Mouse (Mus musculus) midbrain, embryonic 12.5 days (tissue): ENCODE results near the gene Dock6. TPM values are rescaled to one million over a fixed set of nuclear protein-coding genes. Genes with fewer than 3 reads are reported as not detected.

ENCODE experiments used
- ATAC-seq: fragments of 200-750 bp; cut with Nextera tagmentation; 2 replicates; pipeline ENCODE4 v1.8.0; 2017; ENCODE audit warnings: low read depth, moderate TSS enrichment, moderate library complexity; ENCODE audit not compliant: low FRiP score
- H3K27ac ChIP-seq: fragments of 300-500 bp; sonication (generic); replicated peaks from 2 replicates; pipeline ENCODE4 v1.5.1; 2016; ENCODE audit warnings: mild to moderate bottlenecking
- H3K27me3 ChIP-seq: fragments of 300-500 bp; sonication (generic); 2 replicates; pipeline ENCODE4 v1.6.1; 2016; ENCODE audit warnings: mild to moderate bottlenecking
- H3K36me3 ChIP-seq: fragments of 300-500 bp; sonication (generic); 2 replicates; pipeline ENCODE4 v1.6.1; 2016
- H3K4me1 ChIP-seq: fragments of 300-500 bp; sonication (generic); 2 replicates; pipeline ENCODE4 v1.6.1; 2016
- H3K4me2 ChIP-seq: fragments of 300-500 bp; sonication (generic); replicated peaks from 2 replicates; pipeline ENCODE4 v1.6.1; 2016; ENCODE audit warnings: mild to moderate bottlenecking, moderate library complexity
- H3K4me3 ChIP-seq: fragments of 300-500 bp; sonication (generic); 2 replicates; pipeline ENCODE4 v1.5.1; 2016; ENCODE audit warnings: mild to moderate bottlenecking
- H3K9ac ChIP-seq: fragments of 300-500 bp; sonication (generic); replicated peaks from 2 replicates; pipeline ENCODE4 v1.6.1; 2016; ENCODE audit warnings: mild to moderate bottlenecking, moderate library complexity
- H3K9me3 ChIP-seq: fragments of 300-500 bp; sonication (generic); 2 replicates; pipeline ENCODE4 v1.6.1; 2016; ENCODE audit warnings: mild to moderate bottlenecking
- WGBS: fragments of 180-500 bp; shearing (Covaris S2); methylation state at CpG from one replicate; pipeline ENCODE4 v1.1.7; 2016; 5-methylcytosine and 5-hydroxymethylcytosine counted together
- polyA plus RNA-seq: library from polyadenylated mRNA; unstranded; fragments of >200 nt; fragmentation: Nextera tagmentation; extraction: Ambion mirVana; gene quantifications from 2 replicates; pipeline ENCODE4 v1.2.1, GENCODE M21; 2016

The Dock6 gene
- polyA plus RNA-seq, 1 experiment from 2014 or later, result 24.5 TPM

DNA sequence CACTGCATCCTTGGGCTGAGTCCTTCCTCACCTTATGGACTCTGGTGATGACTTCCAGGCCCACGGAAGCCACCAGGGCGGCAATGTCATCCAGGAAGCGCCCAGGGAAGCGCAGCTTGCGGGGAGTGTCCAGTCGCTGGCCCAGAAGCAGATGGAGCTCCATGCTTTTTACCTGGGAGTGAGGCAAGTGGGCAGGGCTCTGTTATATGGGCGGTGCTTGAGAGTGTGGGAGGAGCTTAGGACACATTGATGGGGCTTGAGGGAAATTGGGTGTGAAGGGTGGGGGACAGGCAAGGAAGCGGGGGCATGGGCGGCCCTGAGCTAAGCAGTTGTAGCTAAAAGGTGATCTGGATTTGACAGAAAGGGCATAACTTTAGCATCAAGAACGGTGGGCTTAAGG lies 28.1 kb downstream of the Dock6 start:
- Histone ChIP-seq H3K27me3 (no peaks in the 10 kb centered on the region), H3K9me3 (no peaks in the 10 kb centered on the region), H3K9ac (no peak overlapping the region), H3K4me2 (no peak overlapping the region), H3K4me3 (no peak overlapping the region), H3K4me1 (no peaks in the 10 kb centered on the region), H3K27ac (no peak overlapping the region), H3K36me3 (0 out of 2 replicates have a peak, but pooled peaks cover 3% of the 10 kb centered on the region)
- ATAC-seq, result no peak
- WGBS, result 61% methylated on average over 10 of the region's 10 CpGs

DNA sequence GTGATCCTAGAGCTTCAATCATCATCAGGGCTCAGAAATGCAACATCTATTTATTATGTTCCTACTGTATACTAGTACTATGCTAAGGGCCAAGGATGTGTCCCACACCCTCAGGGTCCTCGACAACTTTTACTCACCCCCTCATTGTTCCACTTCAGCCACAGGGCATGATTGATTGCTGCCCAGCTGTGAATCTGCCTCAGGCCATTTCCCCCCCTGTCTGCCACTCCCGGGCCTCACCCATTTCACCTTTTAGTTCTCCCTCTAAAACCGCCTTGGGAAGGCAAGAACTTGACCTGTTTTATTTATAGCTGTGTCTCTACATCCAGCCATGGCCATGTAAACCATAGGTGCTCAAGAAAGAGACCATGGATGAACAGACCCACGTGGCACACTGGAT lies 28.5 kb downstream of the Dock6 start:
- H3K9ac ChIP-seq, result no peak overlapping the region
- H3K4me1 ChIP-seq, result no peaks in the 10 kb centered on the region
- H3K27ac ChIP-seq, result no peak overlapping the region
- no peaks in the 10 kb centered on the region for H3K36me3 ChIP-seq
- WGBS, result 76% methylated on average over 4 of the region's 4 CpGs
- H3K27me3 ChIP-seq, result no peaks in the 10 kb centered on the region
- no peaks in the 10 kb centered on the region for H3K9me3 ChIP-seq
- no peak overlapping the region for H3K4me2 ChIP-seq
- H3K4me3 ChIP-seq, result no peak overlapping the region
- no peak for ATAC-seq

DNA sequence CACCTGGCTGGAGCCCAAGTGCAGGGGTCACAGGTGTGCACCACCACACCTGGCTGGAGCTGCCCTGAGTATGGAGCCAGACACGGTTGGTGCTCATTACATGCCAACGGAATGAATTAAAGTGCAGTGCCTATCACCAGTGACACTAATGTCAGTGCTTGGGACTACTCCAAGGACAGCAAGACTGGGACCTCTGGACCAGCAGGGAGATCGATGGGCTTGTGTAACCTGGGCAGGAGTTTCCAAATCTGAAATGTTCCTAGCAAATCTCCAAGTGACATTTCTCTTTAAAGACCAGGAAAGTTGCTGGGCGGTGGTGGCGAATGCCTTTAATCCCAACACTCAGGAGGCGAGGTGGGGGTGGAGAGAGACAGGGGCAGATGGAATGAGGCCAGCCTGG lies 29.7 kb downstream of the Dock6 start:
- no peaks in the 10 kb centered on the region for H3K4me1 ChIP-seq
- ATAC-seq, result no peak
- H3K4me2 ChIP-seq, result no peak overlapping the region
- H3K4me3 ChIP-seq, result no peak overlapping the region
- 85% methylated on average over 6 of the region's 6 CpGs for WGBS
- no peaks in the 10 kb centered on the region for H3K27me3 ChIP-seq
- no peaks in the 10 kb centered on the region for H3K9me3 ChIP-seq
- no peak overlapping the region for H3K9ac ChIP-seq
- no peaks in the 10 kb centered on the region for H3K36me3 ChIP-seq
- H3K27ac ChIP-seq, result no peak overlapping the region

DNA sequence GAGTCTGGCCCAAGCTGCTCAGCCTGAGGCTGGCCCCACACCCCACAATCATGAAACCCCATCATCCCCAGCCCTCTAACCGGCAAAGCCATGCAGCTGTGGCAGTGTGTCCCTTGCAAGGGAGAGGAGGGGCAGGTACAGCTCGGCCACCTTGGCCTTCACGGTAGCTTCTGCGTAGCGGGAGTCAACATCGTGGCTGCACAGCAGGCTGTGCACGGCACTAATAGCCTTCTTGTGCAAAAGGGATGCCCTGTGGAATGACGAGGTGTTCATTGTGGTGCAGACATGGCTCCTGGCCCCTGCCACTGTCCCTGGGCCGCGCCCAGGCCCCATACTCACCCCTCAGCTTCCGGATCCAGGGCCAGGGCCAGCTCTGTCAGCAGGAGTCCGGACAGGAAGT lies 32.3 kb downstream of the Dock6 start:
- WGBS, result 92% methylated on average over 12 of the region's 12 CpGs
- Histone ChIP-seq H3K4me1 (no peaks in the 10 kb centered on the region), H3K4me2 (no peak overlapping the region), H3K9ac (no peak overlapping the region), H3K27me3 (no peaks in the 10 kb centered on the region), H3K9me3 (no peaks in the 10 kb centered on the region), H3K4me3 (no peak overlapping the region), H3K36me3 (no peaks in the 10 kb centered on the region), H3K27ac (no peak overlapping the region)
- no peak for ATAC-seq

DNA sequence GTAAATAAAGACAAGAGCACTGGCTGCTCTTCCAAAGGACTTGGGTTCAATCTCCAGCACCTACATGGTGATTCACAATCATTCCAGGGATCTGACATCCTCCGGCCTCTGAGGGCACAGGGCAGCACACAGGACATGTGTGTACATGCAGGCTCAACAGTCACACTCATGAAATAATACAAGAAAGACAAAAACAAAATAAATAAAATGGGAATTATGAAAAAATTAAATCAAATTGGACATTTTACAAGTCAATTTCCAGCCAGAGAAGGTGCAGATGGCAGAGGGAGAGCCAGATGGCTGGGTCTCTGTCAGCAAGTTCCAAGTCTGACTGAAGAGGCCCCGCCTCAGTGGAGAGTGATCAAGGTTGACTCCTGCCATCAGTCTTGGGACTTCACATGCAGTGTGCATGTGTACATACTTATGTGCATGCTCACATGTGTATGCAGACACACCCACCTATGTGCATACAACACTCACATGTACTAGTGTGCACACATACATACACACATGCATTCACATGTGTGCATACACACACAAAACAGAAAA lies 33.2 kb downstream of the Dock6 start:
- Histone ChIP-seq H3K27ac (no peak overlapping the region), H3K4me2 (no peak overlapping the region), H3K27me3 (no peaks in the 10 kb centered on the region), H3K4me1 (no peaks in the 10 kb centered on the region), H3K9ac (no peak overlapping the region), H3K9me3 (no peaks in the 10 kb centered on the region), H3K36me3 (no peaks in the 10 kb centered on the region), H3K4me3 (no peak overlapping the region)
- no peak for ATAC-seq
- WGBS, result 100% methylated on average over 2 of the region's 2 CpGs

DNA sequence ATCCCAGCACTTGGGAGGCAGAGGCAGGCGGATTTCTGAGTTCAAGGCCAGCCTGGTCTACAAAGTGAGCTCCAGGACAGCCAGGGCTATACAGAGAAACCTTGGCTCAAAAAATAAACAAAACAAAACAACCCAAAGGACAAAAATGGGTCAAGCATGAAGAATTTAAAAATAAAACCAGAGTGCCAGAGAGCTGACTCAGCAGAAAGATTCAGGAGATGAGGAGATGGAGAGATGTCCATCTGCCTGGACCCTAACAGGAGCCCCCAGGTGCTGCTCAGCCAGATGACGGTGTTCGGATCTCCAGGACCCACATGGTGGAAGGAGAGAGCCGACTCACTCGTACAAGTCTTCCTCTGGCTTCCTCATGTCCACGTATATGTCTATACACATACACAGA lies 33.9 kb downstream of the Dock6 start:
- no peaks in the 10 kb centered on the region for H3K27me3 ChIP-seq
- 95% methylated on average over 6 of the region's 6 CpGs for WGBS
- H3K4me2 ChIP-seq, result no peak overlapping the region
- no peaks in the 10 kb centered on the region for H3K4me1 ChIP-seq
- H3K4me3 ChIP-seq, result no peak overlapping the region
- H3K27ac ChIP-seq, result no peak overlapping the region
- no peak overlapping the region for H3K9ac ChIP-seq
- no peak for ATAC-seq
- H3K9me3 ChIP-seq, result no peaks in the 10 kb centered on the region
- H3K36me3 ChIP-seq, result 0 out of 2 replicates have a peak, but pooled peaks cover under 1% of the 10 kb centered on the region

DNA sequence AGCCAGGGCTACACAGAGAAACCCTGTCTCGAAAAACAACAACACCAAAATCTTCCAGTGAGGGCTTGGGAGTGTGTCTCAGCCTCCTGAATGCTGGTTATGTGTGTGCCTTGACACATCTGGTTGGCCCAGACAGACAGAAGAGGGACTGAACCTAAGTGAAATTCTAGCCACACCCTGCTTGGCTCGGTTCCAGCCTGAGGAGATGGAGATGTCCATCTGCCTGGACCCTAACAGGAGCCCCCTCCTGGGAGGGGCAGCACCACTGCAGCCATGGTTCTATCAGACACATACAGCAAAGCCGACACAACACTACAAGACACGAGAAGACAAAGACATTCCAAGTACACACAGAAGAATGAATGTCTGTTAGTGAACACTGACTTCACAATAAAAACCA lies 34.3 kb downstream of the Dock6 start:
- H3K27me3 ChIP-seq, result no peaks in the 10 kb centered on the region
- ATAC-seq, result no peak
- H3K36me3 ChIP-seq, result 0 out of 2 replicates have a peak, but pooled peaks cover 5% of the 10 kb centered on the region
- H3K4me1 ChIP-seq, result no peaks in the 10 kb centered on the region
- WGBS, result 79% methylated on average over 4 of the region's 4 CpGs
- H3K4me3 ChIP-seq, result no peak overlapping the region
- H3K9ac ChIP-seq, result no peak overlapping the region
- H3K27ac ChIP-seq, result no peak overlapping the region
- no peaks in the 10 kb centered on the region for H3K9me3 ChIP-seq
- H3K4me2 ChIP-seq, result no peak overlapping the region

DNA sequence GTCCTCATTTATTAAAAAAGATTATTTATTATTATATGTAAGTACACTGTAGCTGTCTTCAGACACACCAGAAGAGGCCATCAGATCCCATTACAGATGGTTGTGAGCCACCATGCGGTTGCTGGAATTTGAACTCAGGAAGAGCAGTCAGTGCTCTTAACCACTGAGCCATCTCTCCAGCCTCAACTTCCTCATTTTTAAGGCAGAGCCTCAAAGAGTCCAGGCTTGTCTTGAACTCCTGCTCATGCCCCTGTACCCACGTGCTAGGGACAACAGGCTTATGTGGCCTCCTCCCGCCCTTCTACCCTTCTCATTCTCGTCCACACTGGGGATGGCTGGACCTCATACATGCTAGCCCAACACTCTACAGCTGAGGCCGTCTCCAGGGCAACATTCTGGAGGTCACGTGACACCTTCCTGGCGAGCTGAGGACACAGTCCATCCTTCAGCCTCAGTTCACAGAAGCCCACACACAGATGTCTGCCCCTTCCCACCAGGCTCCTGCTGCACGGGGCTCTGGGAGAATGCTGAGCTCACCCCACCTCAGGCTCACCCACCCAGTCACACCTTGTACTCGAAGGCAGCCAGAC lies 35.6 kb downstream of the Dock6 start:
- Histone ChIP-seq H3K27ac (no peak overlapping the region), H3K4me3 (no peak overlapping the region), H3K36me3 (0 out of 2 replicates have a peak, but pooled peaks cover 5% of the 10 kb centered on the region), H3K9me3 (no peaks in the 10 kb centered on the region), H3K9ac (no peak overlapping the region), H3K4me1 (no peaks in the 10 kb centered on the region), H3K4me2 (no peak overlapping the region), H3K27me3 (no peaks in the 10 kb centered on the region)
- no peak for ATAC-seq
- 70% methylated on average over 9 of the region's 9 CpGs for WGBS

DNA sequence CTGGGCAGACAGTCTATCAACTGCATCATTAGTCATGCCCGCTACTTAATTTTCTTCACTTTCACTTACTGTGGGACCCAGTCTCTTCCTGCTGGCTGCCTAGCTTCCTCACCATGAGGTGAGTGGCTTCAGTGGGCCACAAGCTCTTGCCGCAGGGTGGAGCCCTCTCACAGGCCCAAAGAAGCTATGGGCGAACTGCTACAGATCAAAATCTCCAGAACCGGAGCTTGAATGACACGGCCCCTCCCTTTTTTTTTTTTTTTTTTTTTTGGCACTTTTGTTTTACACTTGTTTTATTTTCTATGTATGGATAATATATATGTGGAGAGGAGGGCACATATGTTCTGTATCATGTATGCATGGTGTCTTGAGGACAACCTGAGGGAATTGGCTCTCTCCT lies 41.3 kb downstream of the Dock6 start:
- H3K9ac ChIP-seq, result no peak overlapping the region
- 0 out of 2 replicates have a peak, but pooled peaks cover 5% of the 10 kb centered on the region for H3K36me3 ChIP-seq
- ATAC-seq, result no peak
- H3K27me3 ChIP-seq, result no peaks in the 10 kb centered on the region
- H3K4me2 ChIP-seq, result no peak overlapping the region
- no peaks in the 10 kb centered on the region for H3K4me1 ChIP-seq
- H3K27ac ChIP-seq, result no peak overlapping the region
- no peak overlapping the region for H3K4me3 ChIP-seq
- H3K9me3 ChIP-seq, result no peaks in the 10 kb centered on the region
- 91% methylated on average over 5 of the region's 5 CpGs for WGBS

DNA sequence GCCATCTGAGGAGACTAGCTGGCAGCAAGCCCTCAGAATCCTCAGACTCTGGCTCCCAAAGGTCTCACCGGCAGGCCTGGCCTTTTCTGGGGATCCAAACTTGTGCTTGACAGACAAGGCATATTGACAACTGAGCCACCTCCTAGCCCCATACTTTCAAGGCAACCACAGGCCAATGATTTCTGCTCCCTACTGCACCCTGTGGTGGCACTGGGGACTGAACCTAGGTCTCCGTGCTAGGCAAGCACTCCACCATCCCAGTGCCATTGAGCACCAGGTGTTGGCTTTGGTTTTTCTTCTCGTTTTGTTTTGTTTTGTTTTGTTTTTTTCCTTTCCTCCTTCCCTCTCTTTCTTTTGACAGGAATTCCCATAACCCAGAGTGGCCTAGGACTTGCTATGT lies 43.9 kb downstream of the Dock6 start:
- no peak for ATAC-seq
- Histone ChIP-seq H3K27ac (no peak overlapping the region), H3K27me3 (no peaks in the 10 kb centered on the region), H3K9me3 (no peaks in the 10 kb centered on the region), H3K36me3 (0 out of 2 replicates have a peak, but pooled peaks cover 5% of the 10 kb centered on the region), H3K4me3 (no peak overlapping the region), H3K9ac (no peak overlapping the region), H3K4me2 (no peak overlapping the region), H3K4me1 (no peaks in the 10 kb centered on the region)
- 61% methylated on average over 3 of the region's 3 CpGs for WGBS

DNA sequence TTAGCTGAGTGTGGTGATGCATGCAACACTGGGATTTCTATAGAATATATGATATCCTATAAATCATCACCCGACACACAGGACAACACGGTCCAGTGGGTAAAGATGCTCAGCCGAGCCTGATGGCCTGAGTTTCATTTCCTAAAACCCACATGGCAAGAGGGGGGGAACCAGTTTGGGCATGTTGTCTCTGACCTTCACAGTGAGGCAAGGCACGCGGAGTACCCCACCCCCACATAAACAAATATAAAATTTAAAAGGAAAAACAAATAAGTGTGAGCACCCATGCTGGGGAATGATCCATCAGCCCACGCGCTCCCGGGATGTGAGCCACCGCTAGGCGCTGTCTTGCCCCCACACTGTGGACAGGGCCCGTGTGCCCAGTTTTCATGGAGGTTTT lies 45.5 kb downstream of the Dock6 start:
- Histone ChIP-seq H3K9me3 (no peaks in the 10 kb centered on the region), H3K4me2 (no peak overlapping the region), H3K4me3 (no peak overlapping the region), H3K36me3 (no peaks in the 10 kb centered on the region), H3K27ac (no peak overlapping the region), H3K9ac (no peak overlapping the region), H3K27me3 (no peaks in the 10 kb centered on the region), H3K4me1 (no peaks in the 10 kb centered on the region)
- 87% methylated on average over 11 of the region's 11 CpGs for WGBS
- ATAC-seq, result no peak

DNA sequence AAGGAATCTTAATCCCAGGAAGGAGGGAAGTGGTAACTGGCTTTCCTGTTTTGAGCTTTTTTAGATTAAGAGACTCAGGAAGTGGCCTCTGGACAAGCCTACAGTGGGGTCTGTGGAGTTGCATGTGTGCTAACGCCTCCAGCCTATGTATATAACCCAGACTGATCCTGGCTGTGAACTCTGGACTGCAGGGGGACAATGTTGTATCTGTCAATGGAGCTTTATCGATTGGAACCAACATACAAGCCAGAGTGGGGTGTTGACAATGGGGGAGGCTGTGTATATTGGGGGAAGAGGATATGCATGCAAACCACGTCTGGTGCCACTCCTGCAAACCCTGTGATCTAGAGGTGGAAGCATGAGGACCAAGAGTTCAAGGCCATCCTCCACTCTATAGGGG lies 46.1 kb downstream of the Dock6 start:
- no peak for ATAC-seq
- WGBS, result 71% methylated on average over 3 of the region's 3 CpGs

More for the DNA sequence above, 46.1 kb downstream of the Dock6 start:
- no peaks in the 10 kb centered on the region for H3K27me3 ChIP-seq
- no peak overlapping the region for H3K27ac ChIP-seq
- H3K4me1 ChIP-seq, result no peaks in the 10 kb centered on the region
- no peaks in the 10 kb centered on the region for H3K9me3 ChIP-seq
- H3K4me2 ChIP-seq, result no peak overlapping the region
- H3K9ac ChIP-seq, result no peak overlapping the region
- no peak overlapping the region for H3K4me3 ChIP-seq
- no peaks in the 10 kb centered on the region for H3K36me3 ChIP-seq
